Mouse (Mus musculus): ENCODE measurements at regions not wholly inside any gene's neighbourhood (a gene's known extent, or its start where the extent isn't known, plus 50 kb on each side); places are given as distances from the start of the nearest gene placed in this dataset.

GRCm38 (mm10) chr9:116272446-116272845 is 97.3 kb upstream of the Tgfbr2 start:
- no peak for TF ChIP-seq CTCF (IDR thresholded peaks at IDR 0.05; ENCODE audit: borderline replicate concordance, insufficient read depth, low read depth, low read length)
- TF ChIP-seq POLR2A (IDR thresholded peaks at IDR 0.05; ENCODE audit: borderline replicate concordance, insufficient read depth, low read length) = no peak
